Mouse (Mus musculus): Measurements from ENCODE around the gene Nin. TPM values are rescaled to one million over a fixed set of nuclear protein-coding genes. Genes with fewer than 3 reads are reported as not detected.

The Nin gene
- polyA plus RNA-seq, 1 experiment from 2014 or later, result 10.0 TPM

- ATAC-seq (ENCODE audit: insufficient read depth, low FRiP score), result no peak
- Histone ChIP-seq H3K36me3 (ENCODE audit: control insufficient read depth, insufficient read depth, low read length) (peaks cover 5% of the 10 kb centered on the region; the same call in 1 of the 2 replicates), H3K4me1 (ENCODE audit: control insufficient read depth, insufficient read depth, low read length) (no peaks in the 10 kb centered on the region), H3K9me3 (replicated peaks; ENCODE audit: control insufficient read depth, low read length) (0 out of 2 replicates have a peak, but pooled peaks cover 6% of the 10 kb centered on the region), H3K27me3 (ENCODE audit: control insufficient read depth, insufficient read depth, low read length) (no peaks in the 10 kb centered on the region), H3K9ac (ENCODE audit: low read length) (no peak overlapping the region), H3K4me2 (ENCODE audit: low read depth, low read length) (no peak overlapping the region), H3K4me3 (replicated peaks; ENCODE audit: low read length) (no peak overlapping the region), H3K27ac (ENCODE audit: low read length) (no peak overlapping the region)
- 78% methylated on average over 3 of the region's 3 CpGs for WGBS
Measured at GRCm38 (mm10) chr12:70082935-70083532, 30.5 kb downstream of the Nin start.

GRCm38 (mm10) chr12:70082485-70082884 lies 31.0 kb downstream of the Nin start:
- H3K36me3 ChIP-seq (ENCODE audit: control insufficient read depth, insufficient read depth, low read length), result peaks cover 8% of the 10 kb centered on the region; the same call in 1 of the 2 replicates
- no peaks in the 10 kb centered on the region for H3K27me3 ChIP-seq (ENCODE audit: control insufficient read depth, insufficient read depth, low read length)
- WGBS, result 85% methylated on average over 9 of the region's 9 CpGs
- H3K27ac ChIP-seq (ENCODE audit: low read length), result no peak overlapping the region
- no peak overlapping the region for H3K4me3 ChIP-seq (replicated peaks; ENCODE audit: low read length)
- ATAC-seq (ENCODE audit: insufficient read depth, low FRiP score), result no peak
- H3K4me2 ChIP-seq (ENCODE audit: low read depth, low read length), result no peak overlapping the region
- H3K9me3 ChIP-seq (replicated peaks; ENCODE audit: control insufficient read depth, low read length), result 0 out of 2 replicates have a peak, but pooled peaks cover 6% of the 10 kb centered on the region
- H3K9ac ChIP-seq (ENCODE audit: low read length), result no peak overlapping the region
- H3K4me1 ChIP-seq (ENCODE audit: control insufficient read depth, insufficient read depth, low read length), result no peaks in the 10 kb centered on the region

GRCm38 (mm10) chr12:70078471-70079025 lies 35.0 kb downstream of the Nin start:
- WGBS, result 76% methylated on average over 7 of the region's 7 CpGs

GRCm38 (mm10) chr12:70076493-70076892 lies 37.0 kb downstream of the Nin start:
- ATAC-seq (ENCODE audit: insufficient read depth, low FRiP score), result no peak
- Histone ChIP-seq H3K4me3 (replicated peaks; ENCODE audit: low read length) (no peak overlapping the region), H3K9ac (ENCODE audit: low read length) (no peak overlapping the region), H3K36me3 (ENCODE audit: control insufficient read depth, insufficient read depth, low read length) (peaks cover 3% of the 10 kb centered on the region; the same call in 1 of the 2 replicates), H3K27ac (ENCODE audit: low read length) (no peak overlapping the region), H3K4me2 (ENCODE audit: low read depth, low read length) (no peak overlapping the region), H3K4me1 (ENCODE audit: control insufficient read depth, insufficient read depth, low read length) (no peaks in the 10 kb centered on the region), H3K9me3 (replicated peaks; ENCODE audit: control insufficient read depth, low read length) (no peaks in the 10 kb centered on the region), H3K27me3 (ENCODE audit: control insufficient read depth, insufficient read depth, low read length) (no peaks in the 10 kb centered on the region)
- 89% methylated on average over 11 of the region's 11 CpGs for WGBS

More at GRCm38 (mm10) chr12:70078471-70079025, 35.0 kb downstream of the Nin start:
- H3K4me3 ChIP-seq (replicated peaks; ENCODE audit: low read length), result no peak overlapping the region
- no peak overlapping the region for H3K9ac ChIP-seq (ENCODE audit: low read length)
- H3K36me3 ChIP-seq (ENCODE audit: control insufficient read depth, insufficient read depth, low read length), result peaks cover 3% of the 10 kb centered on the region; the same call in 1 of the 2 replicates
- no peak overlapping the region for H3K4me2 ChIP-seq (ENCODE audit: low read depth, low read length)
- no peaks in the 10 kb centered on the region for H3K27me3 ChIP-seq (ENCODE audit: control insufficient read depth, insufficient read depth, low read length)
- no peak for ATAC-seq (ENCODE audit: insufficient read depth, low FRiP score)
- H3K27ac ChIP-seq (ENCODE audit: low read length), result no peak overlapping the region
- no peaks in the 10 kb centered on the region for H3K4me1 ChIP-seq (ENCODE audit: control insufficient read depth, insufficient read depth, low read length)
- no peaks in the 10 kb centered on the region for H3K9me3 ChIP-seq (replicated peaks; ENCODE audit: control insufficient read depth, low read length)

- no peaks in the 10 kb centered on the region for H3K27me3 ChIP-seq (ENCODE audit: control insufficient read depth, insufficient read depth, low read length)
- 87% methylated on average over 2 of the region's 2 CpGs for WGBS
- H3K9me3 ChIP-seq (replicated peaks; ENCODE audit: control insufficient read depth, low read length), result no peaks in the 10 kb centered on the region
Measured at GRCm38 (mm10) chr12:70075001-70075400, 38.5 kb downstream of the Nin start.

GRCm38 (mm10) chr12:70070888-70071287 lies 42.6 kb downstream of the Nin start:
- WGBS, result 85% methylated on average over 7 of the region's 7 CpGs
- Histone ChIP-seq H3K27me3 (ENCODE audit: control insufficient read depth, insufficient read depth, low read length) (no peaks in the 10 kb centered on the region), H3K27ac (ENCODE audit: low read length) (no peak overlapping the region), H3K9me3 (replicated peaks; ENCODE audit: control insufficient read depth, low read length) (no peaks in the 10 kb centered on the region), H3K9ac (ENCODE audit: low read length) (no peak overlapping the region), H3K36me3 (ENCODE audit: control insufficient read depth, insufficient read depth, low read length) (no peaks in the 10 kb centered on the region), H3K4me1 (ENCODE audit: control insufficient read depth, insufficient read depth, low read length) (peaks cover 6% of the 10 kb centered on the region; the same call in 1 of the 2 replicates), H3K4me3 (replicated peaks; ENCODE audit: low read length) (no peak overlapping the region), H3K4me2 (ENCODE audit: low read depth, low read length) (no peak overlapping the region)
- no peak for ATAC-seq (ENCODE audit: insufficient read depth, low FRiP score)

More at GRCm38 (mm10) chr12:70075001-70075400, 38.5 kb downstream of the Nin start:
- Histone ChIP-seq H3K27ac (ENCODE audit: low read length) (no peak overlapping the region), H3K36me3 (ENCODE audit: control insufficient read depth, insufficient read depth, low read length) (peaks cover 3% of the 10 kb centered on the region; the same call in 1 of the 2 replicates), H3K4me1 (ENCODE audit: control insufficient read depth, insufficient read depth, low read length) (peaks cover 3% of the 10 kb centered on the region; the same call in 1 of the 2 replicates), H3K4me2 (ENCODE audit: low read depth, low read length) (no peak overlapping the region), H3K4me3 (replicated peaks; ENCODE audit: low read length) (no peak overlapping the region), H3K9ac (ENCODE audit: low read length) (no peak overlapping the region)
- ATAC-seq (ENCODE audit: insufficient read depth, low FRiP score), result no peak

GRCm38 (mm10) chr12:70070306-70070705 lies 43.2 kb downstream of the Nin start:
- H3K4me1 ChIP-seq (ENCODE audit: control insufficient read depth, insufficient read depth, low read length), result peaks cover 6% of the 10 kb centered on the region; the same call in 1 of the 2 replicates
- H3K27me3 ChIP-seq (ENCODE audit: control insufficient read depth, insufficient read depth, low read length), result no peaks in the 10 kb centered on the region
- no peak overlapping the region for H3K4me3 ChIP-seq (replicated peaks; ENCODE audit: low read length)
- no peak overlapping the region for H3K27ac ChIP-seq (ENCODE audit: low read length)
- no peak for ATAC-seq (ENCODE audit: insufficient read depth, low FRiP score)
- WGBS, result 53% methylated on average over 4 of the region's 4 CpGs
- no peaks in the 10 kb centered on the region for H3K9me3 ChIP-seq (replicated peaks; ENCODE audit: control insufficient read depth, low read length)
- H3K4me2 ChIP-seq (ENCODE audit: low read depth, low read length), result no peak overlapping the region
- H3K9ac ChIP-seq (ENCODE audit: low read length), result no peak overlapping the region
- H3K36me3 ChIP-seq (ENCODE audit: control insufficient read depth, insufficient read depth, low read length), result no peaks in the 10 kb centered on the region

- Histone ChIP-seq H3K27me3 (ENCODE audit: control insufficient read depth, insufficient read depth, low read length) (no peaks in the 10 kb centered on the region), H3K36me3 (ENCODE audit: control insufficient read depth, insufficient read depth, low read length) (no peaks in the 10 kb centered on the region), H3K4me3 (replicated peaks; ENCODE audit: low read length) (no peak overlapping the region), H3K4me1 (ENCODE audit: control insufficient read depth, insufficient read depth, low read length) (peaks cover 6% of the 10 kb centered on the region; the same call in 1 of the 2 replicates), H3K9ac (ENCODE audit: low read length) (no peak overlapping the region), H3K27ac (ENCODE audit: low read length) (no peak overlapping the region), H3K4me2 (ENCODE audit: low read depth, low read length) (no peak overlapping the region), H3K9me3 (replicated peaks; ENCODE audit: control insufficient read depth, low read length) (no peaks in the 10 kb centered on the region)
- no peak for ATAC-seq (ENCODE audit: insufficient read depth, low FRiP score)
- WGBS, result 38% methylated on average over 6 of the region's 6 CpGs
Measured at GRCm38 (mm10) chr12:70068647-70069257, 44.8 kb downstream of the Nin start.

- Histone ChIP-seq H3K36me3 (ENCODE audit: control insufficient read depth, insufficient read depth, low read length) (no peaks in the 10 kb centered on the region), H3K4me2 (ENCODE audit: low read depth, low read length) (no peak overlapping the region), H3K4me1 (ENCODE audit: control insufficient read depth, insufficient read depth, low read length) (peaks cover 6% of the 10 kb centered on the region; the same call in 1 of the 2 replicates), H3K9me3 (replicated peaks; ENCODE audit: control insufficient read depth, low read length) (no peaks in the 10 kb centered on the region), H3K4me3 (replicated peaks; ENCODE audit: low read length) (no peak overlapping the region), H3K9ac (ENCODE audit: low read length) (no peak overlapping the region), H3K27ac (ENCODE audit: low read length) (no peak overlapping the region), H3K27me3 (ENCODE audit: control insufficient read depth, insufficient read depth, low read length) (no peaks in the 10 kb centered on the region)
- ATAC-seq (ENCODE audit: insufficient read depth, low FRiP score), result no peak
- WGBS, result 76% methylated on average over 9 of the region's 9 CpGs
Measured at GRCm38 (mm10) chr12:70067849-70068248, 45.7 kb downstream of the Nin start.

All from stomach, embryonic 16.5 days (tissue).